Mouse (Mus musculus) layer of hippocampus, adult 18-20 months (tissue): ENCODE data around the gene Utrn. TPM values are rescaled to one million over a fixed set of nuclear protein-coding genes. Genes with fewer than 3 reads are reported as not detected.

ENCODE experiments used
- DNase-seq, 2 experiments: peaks; one replicate each; pipeline ENCODE4 v3.0.0; 2022; ENCODE audit warnings: low spot score in 2 of 2
- long read RNA-seq: library from polyadenylated mRNA; stranded (forward); transcript quantifications from one replicate; pipeline ENCODE4 v2.0.0, GENCODE M21; 2021
- total RNA-seq, 2 experiments: library from RNA; stranded (reverse); gene quantifications; 2 replicates each; pipeline ENCODE4 v1.2.3; 2021

Gene Utrn
- 10 to 100 TPM; 32.8 to 34.3 TPM for total RNA-seq
- long read RNA-seq, partial matches to known transcripts: 2 of 4 reads
- long read RNA-seq, other reads (novel, unspliced or antisense): 2 of 4 reads

DNA sequence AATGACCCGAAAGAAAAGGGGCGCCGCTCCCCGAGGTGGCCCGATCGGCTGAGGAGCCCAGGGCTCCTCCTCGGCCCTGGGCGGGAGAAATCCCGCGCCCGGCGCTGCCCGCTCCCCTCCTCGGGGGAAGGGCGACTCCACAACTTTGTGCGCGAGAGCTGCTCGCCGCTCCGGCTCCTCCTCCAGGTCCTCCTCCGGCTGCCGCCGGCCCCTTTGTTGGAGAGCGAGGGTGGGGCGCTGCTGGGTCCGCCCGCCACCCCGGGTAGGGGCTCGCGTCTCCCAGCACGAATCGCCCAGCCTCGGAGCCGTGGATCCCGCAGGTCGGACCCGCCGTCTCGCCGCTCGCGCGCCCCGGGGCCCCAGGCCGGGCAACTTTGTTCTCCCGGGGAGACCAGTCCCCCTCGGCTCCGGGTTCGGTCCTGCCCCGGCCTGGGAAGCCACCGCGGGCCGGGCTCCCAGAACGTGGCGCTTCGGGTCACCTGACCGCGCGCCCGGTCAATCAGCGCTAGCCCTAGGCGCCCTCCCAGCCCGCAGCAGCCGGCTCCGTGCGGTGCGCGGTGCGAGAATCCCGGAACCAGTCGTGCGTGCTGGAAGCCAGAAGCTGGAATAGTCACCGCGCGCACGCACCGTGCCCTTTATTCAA is at the start of gene Utrn:
Gene Utrn, minus strand, starts transcription at position 337 of the 643 bp plus-strand sequence.
- DNase-seq: peak; percentile 25 to 27

DNA sequence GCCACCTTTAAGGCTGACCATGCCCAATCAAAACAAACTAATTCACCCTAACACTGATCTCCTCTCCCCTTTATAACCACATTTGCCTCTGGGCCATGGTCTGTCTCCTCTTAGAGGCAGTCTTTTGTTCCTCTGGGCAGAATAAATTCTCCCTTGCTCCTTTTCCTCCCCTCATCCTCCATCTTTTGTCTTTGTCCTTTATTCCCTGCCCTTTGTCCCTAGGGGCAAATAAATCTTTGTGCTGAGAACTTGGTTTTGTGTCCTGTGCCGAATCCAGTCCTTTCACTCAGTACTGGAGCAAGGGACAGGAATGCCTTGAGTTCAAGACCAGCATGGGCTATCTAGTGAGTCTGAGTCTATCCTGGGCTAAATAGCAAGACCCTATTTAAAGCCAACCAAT is 48.5 kb upstream of the Utrn start:
- DNase-seq: no peak

GRCm38 (mm10) chr10:12916376-12916775 is 47.2 kb upstream of the Utrn start:
- no peak for DNase-seq

GRCm38 (mm10) chr10:12915826-12916225 is 46.7 kb upstream of the Utrn start:
- DNase-seq: no peak

- DNase-seq: no peak
Observed at GRCm38 (mm10) chr10:12914203-12914602, 45.0 kb upstream of the Utrn start.

DNA sequence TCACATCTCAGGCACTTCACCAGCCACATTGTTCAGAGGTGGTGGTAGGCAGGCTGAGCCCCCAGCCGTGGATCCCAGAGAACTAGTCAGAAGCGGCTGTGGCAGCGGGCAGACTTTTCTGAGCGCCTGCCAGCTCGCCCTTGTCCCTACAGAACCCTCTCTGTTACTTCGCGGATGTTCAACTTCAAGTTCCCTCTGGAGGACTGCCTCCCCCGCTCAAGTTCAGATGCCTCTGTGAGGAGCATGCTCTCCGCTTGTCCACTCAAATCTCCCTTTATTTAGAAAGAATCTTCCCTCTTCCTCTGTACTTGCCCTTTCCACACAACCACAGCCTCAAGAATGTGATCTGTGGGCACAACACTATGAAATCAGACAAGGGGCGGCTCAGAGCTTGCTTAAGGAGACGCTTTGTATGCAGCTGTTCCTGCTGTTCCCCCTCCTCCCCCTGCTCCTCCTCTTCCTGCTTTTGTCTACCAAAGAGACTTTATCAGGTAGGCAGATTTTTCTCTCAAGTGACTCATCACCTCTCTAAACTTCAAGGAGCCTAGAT is 42.9 kb upstream of the Utrn start:
- DNase-seq: peak in 1 of 2 experiments; percentile 11

DNA sequence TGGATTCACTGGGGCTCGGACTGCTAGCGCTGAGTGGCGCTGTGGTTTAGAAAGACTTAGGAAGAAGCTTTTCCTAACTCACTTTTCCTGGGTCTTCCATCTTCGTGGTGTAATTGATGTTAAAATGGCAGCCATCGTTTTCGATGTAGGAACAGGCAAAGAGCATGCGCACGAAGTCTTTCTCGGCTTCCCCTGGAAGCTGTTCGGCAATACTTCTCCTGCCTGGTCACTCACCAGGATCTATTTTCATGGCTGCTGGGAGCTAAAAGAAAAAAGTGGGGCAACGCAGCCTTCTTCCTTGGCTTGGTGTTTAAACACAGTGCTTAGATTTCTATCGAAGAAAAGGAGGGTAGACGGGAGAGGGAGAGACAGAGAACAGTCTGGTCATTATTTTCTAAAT is 42.3 kb upstream of the Utrn start:
- DNase-seq: no peak

- no peak for DNase-seq
Observed at GRCm38 (mm10) chr10:12909891-12910290, 40.7 kb upstream of the Utrn start.

DNA sequence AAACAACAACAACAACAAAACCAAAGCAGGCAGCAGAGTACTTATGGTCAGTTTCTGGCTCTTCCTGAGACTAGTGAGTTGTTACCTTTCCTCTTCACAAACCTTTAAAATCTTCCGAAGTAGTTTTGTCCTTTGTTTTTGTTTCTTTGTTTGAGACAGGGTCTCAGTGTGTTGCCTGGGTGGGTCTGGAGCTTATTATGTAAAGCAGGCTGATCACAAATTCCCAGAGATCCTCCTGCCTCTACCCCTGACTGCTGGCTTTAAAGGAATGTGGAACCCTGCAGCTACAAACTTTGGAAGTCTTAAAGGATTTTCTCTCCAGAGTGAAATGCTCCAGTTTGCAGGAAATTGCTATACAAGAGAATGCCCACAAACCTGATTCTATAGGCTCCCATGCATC is 40.0 kb upstream of the Utrn start:
- no peak for DNase-seq

DNA sequence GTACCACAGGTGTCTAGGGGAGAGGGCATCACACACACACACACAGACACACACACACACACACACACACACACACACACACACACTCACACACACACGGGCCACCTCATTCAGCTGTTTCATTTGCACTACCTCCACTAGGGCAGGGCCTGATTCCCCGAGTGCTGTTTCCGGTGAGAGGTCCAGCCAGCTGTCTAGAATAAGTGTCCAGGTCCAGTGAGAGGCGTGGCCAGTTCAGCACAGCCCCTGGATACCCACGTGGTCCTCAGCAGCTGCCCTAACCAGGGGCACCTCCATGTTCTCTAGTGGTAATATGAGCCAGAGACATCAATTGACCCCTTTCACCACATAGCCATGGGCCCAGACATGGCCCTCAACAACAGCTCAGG is 35.0 kb upstream of the Utrn start:
- DNase-seq: no peak

- DNase-seq: no peak
Observed at GRCm38 (mm10) chr10:12903440-12904139, 34.4 kb upstream of the Utrn start.

DNA sequence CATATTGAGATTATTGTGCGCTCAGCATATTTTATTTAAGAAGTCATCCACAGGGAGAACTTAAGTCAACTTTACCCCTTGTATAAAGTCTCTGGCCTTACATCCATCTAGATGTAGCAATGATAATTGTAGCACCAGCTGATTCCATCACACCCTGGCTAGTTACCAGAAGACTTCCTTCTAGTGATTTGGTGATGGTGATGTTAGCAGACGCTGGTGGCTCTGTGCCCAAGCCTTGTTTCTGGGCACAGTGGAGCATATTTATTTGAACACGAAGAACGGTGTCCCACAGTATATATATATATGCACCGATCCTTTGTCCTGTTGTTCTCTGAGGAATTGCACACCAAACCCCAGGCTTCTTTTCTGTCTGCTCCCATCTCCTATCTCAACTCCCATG is 30.7 kb upstream of the Utrn start:
- no peak for DNase-seq

DNA sequence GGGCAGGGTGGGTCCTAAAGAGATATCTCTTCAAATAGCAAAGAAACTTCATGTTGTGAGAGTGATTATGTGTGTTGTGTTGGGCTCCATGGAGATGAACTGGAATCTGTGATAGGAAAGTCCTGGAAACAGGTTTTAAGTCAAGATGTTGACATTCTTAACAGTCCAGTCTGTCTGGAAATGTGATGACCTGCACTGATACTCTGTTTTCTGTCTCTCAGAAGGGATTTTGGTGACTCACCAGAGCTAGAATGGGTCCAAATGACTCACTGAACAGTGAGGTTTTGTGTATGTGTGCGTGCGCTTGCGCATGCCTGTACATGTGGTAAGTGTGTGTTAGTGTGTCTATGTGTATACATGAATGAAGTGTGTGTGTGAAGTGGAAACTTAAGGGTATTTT is 24.2 kb upstream of the Utrn start:
- no peak for DNase-seq

DNA sequence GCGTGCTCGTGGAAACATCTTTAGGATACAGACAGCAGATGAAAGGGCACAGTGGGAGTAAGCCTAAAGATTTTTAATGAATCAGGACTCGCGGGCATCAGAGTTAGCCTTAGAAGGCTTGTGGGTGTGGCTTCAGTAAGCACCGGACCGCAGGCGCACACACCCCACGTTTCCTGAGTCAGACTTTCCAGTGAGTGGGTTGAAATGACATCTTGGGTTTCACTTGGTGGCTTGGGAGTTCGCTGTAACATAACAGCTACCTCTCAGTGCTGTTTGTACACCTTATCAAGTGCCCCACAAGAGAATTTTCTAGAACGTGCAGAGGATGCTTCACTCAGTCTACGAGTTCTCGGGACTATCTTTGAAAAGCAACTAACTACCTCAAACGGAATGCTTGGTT is 19.2 kb upstream of the Utrn start:
- DNase-seq: no peak

DNA sequence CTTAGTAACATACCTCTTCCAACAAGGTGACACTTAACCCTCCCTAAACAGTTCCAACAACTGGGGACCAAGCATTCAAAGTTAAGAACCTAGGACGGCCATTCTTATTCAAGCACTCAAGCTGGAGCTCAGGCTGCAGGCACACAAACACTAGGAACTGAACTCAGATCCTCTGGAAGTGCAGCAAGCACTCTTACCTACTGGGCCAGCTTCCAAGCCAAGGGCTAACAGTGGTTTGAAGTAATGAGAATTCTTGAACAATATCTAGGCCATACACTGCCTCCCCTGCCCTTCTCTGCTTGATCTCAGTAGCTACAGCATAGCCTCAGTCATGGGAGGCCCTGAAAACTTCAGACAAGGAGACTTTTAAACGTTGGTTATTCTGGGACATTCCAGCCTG is 18.6 kb upstream of the Utrn start:
- no peak for DNase-seq

- no peak for DNase-seq
Observed at GRCm38 (mm10) chr10:12884308-12884948, 15.3 kb upstream of the Utrn start.

DNA sequence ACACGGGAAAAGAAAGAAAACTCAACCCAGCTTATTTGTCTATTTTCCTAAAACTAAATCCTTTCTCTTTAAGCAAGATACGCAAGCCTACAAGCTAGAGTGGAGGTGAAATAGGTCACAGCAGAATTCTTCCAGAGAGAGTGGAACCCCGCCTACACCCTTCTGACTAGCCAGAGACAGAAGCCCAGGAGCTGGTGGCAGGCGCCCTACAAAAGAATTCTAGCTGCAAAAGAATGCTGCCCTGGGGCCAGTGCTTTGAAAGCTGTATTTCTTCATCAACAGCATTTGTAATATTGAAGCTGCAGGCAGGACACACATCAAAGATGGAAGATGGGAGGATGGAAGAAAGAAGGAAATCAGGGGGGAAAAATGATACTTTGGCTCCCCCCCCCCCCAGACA is 12.7 kb upstream of the Utrn start:
- no peak for DNase-seq

- DNase-seq: no peak
Observed at GRCm38 (mm10) chr10:12879313-12879695, 10.1 kb upstream of the Utrn start.

DNA sequence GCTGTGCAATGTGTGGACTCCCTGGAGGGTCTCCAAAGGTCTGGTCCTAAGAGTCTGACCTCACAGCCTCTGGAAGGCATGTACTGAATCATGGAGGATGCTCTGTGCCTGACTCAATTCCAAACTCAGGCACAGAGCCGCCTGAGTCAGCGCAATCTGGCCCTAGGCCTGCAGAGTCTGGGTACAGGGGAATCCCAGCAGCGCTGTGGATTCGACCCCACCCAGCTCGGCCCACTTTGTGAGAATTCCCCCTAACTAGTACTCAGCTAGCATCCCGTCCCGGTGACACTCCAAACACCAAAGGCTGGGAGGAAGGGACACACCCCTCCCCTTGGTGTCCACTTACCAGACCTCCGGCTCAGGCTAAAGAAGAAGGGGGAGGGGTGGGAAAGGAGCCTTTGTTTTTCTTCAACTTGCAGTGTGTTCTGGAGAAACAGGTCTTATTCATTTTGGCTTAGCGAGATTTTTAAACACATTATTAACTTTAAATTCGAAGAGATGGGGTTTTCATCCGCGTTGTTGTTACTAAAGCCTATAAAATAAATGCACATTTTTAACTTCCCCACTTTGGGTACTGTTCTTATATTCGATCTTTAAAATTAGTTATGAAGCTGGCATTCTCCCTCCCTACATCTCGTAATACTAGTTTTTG is 9.6 kb upstream of the Utrn start:
- no peak for DNase-seq

- DNase-seq: no peak
Observed at GRCm38 (mm10) chr10:12876426-12876825, 7.3 kb upstream of the Utrn start.

DNA sequence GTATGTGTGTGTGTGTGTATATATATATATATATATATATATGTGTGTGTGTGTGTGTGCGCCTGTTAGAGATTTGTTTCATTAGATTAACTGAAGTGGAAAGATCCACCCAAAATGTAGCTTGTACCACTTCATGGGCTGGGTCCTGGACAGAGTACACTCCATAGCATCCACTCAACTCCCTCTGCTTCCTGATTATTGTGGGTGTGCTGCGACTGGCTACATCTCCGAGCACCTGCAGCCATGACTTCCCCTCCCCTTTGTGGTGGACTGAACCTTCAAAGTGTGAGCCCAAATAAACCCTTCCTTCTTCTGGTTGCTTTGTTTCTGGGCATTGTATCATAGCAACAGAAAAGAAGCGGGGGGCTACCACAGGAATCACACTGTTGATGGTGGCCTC is 6.2 kb upstream of the Utrn start:
- no peak for DNase-seq
